Mouse (Mus musculus): Measurements from ENCODE around the gene B830017H08Rik. TPM values are rescaled to one million over a fixed set of nuclear protein-coding genes. Genes with fewer than 3 reads are reported as not detected.

Gene B830017H08Rik
- polyA plus RNA-seq, 1 experiment from 2014 or later = 2.4 TPM

DNA sequence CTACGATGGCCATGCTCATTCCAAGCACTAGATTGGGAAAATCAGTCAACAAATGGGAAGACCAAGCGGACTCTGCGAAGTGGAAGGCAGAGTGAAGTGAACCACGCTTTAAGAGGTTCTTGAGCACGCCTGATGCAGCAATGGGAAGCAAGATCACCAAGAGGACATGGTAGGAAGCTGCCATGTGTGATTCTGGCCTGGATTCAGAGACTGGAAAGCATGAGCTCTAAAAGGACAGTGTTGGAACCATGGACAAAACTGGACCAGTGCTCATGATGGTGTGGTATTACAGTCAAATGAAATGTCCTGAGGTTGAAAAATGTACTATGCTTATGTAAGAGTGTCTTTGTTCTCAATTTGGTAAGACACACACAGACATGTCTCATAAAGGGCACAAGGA is 18.4 kb downstream of the B830017H08Rik start:
- no peaks in the 10 kb centered on the region for H3K27me3 ChIP-seq (ENCODE audit: control insufficient read depth, insufficient read depth, low read length)
- whole genome bisulfite sequencing = 96% methylated on average over 5 of the region's 5 CpGs
- H3K4me2 ChIP-seq (ENCODE audit: low read length) = no peak overlapping the region
- H3K9me3 ChIP-seq (ENCODE audit: control insufficient read depth, low read length) = no peaks in the 10 kb centered on the region
- no peak overlapping the region for H3K4me3 ChIP-seq (replicated peaks; ENCODE audit: low read depth, low read length)
- H3K36me3 ChIP-seq (ENCODE audit: control insufficient read depth, insufficient read depth, low read length) = peaks cover 87% of the 10 kb centered on the region
- ATAC-seq (ENCODE audit: low FRiP score, low TSS enrichment) (no peak), DNase-seq (no peak)
- H3K4me1 ChIP-seq (ENCODE audit: control insufficient read depth, insufficient read depth, low read length) = no peaks in the 10 kb centered on the region
- no peak overlapping the region for H3K9ac ChIP-seq (replicated peaks; ENCODE audit: low read length)
- H3K27ac ChIP-seq (replicated peaks; ENCODE audit: low read depth, low read length) = no peak overlapping the region

GRCm38 (mm10) chr16:17851860-17852259 is 18.9 kb downstream of the B830017H08Rik start:
- no peak overlapping the region for H3K9ac ChIP-seq (replicated peaks; ENCODE audit: low read length)
- peaks cover 87% of the 10 kb centered on the region for H3K36me3 ChIP-seq (ENCODE audit: control insufficient read depth, insufficient read depth, low read length)
- H3K27ac ChIP-seq (replicated peaks; ENCODE audit: low read depth, low read length) = no peak overlapping the region
- DNase-seq (no peak), ATAC-seq (ENCODE audit: low FRiP score, low TSS enrichment) (no peak)
- H3K27me3 ChIP-seq (ENCODE audit: control insufficient read depth, insufficient read depth, low read length) = no peaks in the 10 kb centered on the region
- no peak overlapping the region for H3K4me3 ChIP-seq (replicated peaks; ENCODE audit: low read depth, low read length)
- WGBS = 98% methylated on average over 1 of the region's 1 CpGs
- no peaks in the 10 kb centered on the region for H3K9me3 ChIP-seq (ENCODE audit: control insufficient read depth, low read length)
- H3K4me1 ChIP-seq (ENCODE audit: control insufficient read depth, insufficient read depth, low read length) = no peaks in the 10 kb centered on the region
- no peak overlapping the region for H3K4me2 ChIP-seq (ENCODE audit: low read length)

GRCm38 (mm10) chr16:17853263-17853662 is 20.3 kb downstream of the B830017H08Rik start:
- no peaks in the 10 kb centered on the region for H3K4me1 ChIP-seq (ENCODE audit: control insufficient read depth, insufficient read depth, low read length)
- H3K4me2 ChIP-seq (ENCODE audit: low read length) = no peak overlapping the region
- H3K9me3 ChIP-seq (ENCODE audit: control insufficient read depth, low read length) = no peaks in the 10 kb centered on the region
- H3K36me3 ChIP-seq (ENCODE audit: control insufficient read depth, insufficient read depth, low read length) = peaks cover 87% of the 10 kb centered on the region
- 91% methylated on average over 2 of the region's 2 CpGs for WGBS
- ATAC-seq (ENCODE audit: low FRiP score, low TSS enrichment) (no peak), DNase-seq (no peak)
- no peaks in the 10 kb centered on the region for H3K27me3 ChIP-seq (ENCODE audit: control insufficient read depth, insufficient read depth, low read length)
- H3K9ac ChIP-seq (replicated peaks; ENCODE audit: low read length) = no peak overlapping the region
- H3K27ac ChIP-seq (replicated peaks; ENCODE audit: low read depth, low read length) = no peak overlapping the region
- no peak overlapping the region for H3K4me3 ChIP-seq (replicated peaks; ENCODE audit: low read depth, low read length)

DNA sequence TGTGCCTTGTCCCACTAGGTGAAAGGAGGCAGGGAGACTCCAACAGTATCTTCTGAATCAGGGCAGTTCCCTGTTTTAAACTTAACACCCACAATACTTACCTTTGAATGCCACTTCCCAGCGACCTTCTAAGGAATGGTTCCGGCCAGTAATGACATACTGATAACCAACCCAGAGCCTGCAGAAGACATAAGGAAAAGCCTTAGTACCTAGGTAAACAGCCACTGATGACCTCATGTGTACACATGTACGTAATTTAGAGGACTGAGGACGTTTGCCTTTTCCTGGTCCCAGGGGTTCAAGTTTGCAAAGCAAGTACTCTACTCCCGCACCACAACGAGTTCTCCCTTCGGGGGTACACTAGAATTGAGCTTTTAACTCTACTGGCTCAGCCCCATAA is 24.2 kb downstream of the B830017H08Rik start:
- DNase-seq = no peak
- no peak for ATAC-seq (ENCODE audit: low FRiP score, low TSS enrichment)
- no peaks in the 10 kb centered on the region for H3K27me3 ChIP-seq (ENCODE audit: control insufficient read depth, insufficient read depth, low read length)
- H3K9me3 ChIP-seq (ENCODE audit: control insufficient read depth, low read length) = no peaks in the 10 kb centered on the region
- H3K4me2 ChIP-seq (ENCODE audit: low read length) = no peak overlapping the region
- H3K4me1 ChIP-seq (ENCODE audit: control insufficient read depth, insufficient read depth, low read length) = 0 out of 2 replicates have a peak, but pooled peaks cover 3% of the 10 kb centered on the region
- no peak overlapping the region for H3K4me3 ChIP-seq (replicated peaks; ENCODE audit: low read depth, low read length)
- 93% methylated on average over 7 of the region's 7 CpGs for WGBS
- peaks cover 74% of the 10 kb centered on the region for H3K36me3 ChIP-seq (ENCODE audit: control insufficient read depth, insufficient read depth, low read length)
- H3K27ac ChIP-seq (replicated peaks; ENCODE audit: low read depth, low read length) = no peak overlapping the region
- no peak overlapping the region for H3K9ac ChIP-seq (replicated peaks; ENCODE audit: low read length)

DNA sequence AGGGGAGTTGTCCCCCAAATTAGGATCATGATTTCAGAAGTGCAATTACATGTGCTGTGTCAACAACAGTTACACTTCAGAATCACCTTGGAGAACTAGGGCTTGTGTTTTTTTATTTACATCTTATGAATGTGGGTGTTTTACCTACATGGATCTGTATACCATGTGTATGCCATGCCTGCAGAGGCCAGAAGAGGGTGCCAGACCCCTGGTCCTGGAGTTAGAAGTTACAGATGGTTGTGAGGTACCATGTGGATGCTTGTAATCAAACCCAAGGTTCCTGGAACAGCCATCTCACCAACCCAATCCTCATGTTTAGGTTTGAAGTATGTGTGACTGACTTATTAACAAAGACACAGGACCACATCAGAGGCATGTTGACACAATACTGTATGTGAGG is 25.7 kb downstream of the B830017H08Rik start:
- DNase-seq (peak; percentile 61), ATAC-seq (ENCODE audit: low FRiP score, low TSS enrichment) (no peak)
- Histone ChIP-seq H3K27me3 (ENCODE audit: control insufficient read depth, insufficient read depth, low read length) (no peaks in the 10 kb centered on the region), H3K4me2 (ENCODE audit: low read length) (no peak overlapping the region), H3K36me3 (ENCODE audit: control insufficient read depth, insufficient read depth, low read length) (peaks cover 62% of the 10 kb centered on the region), H3K27ac (replicated peaks; ENCODE audit: low read depth, low read length) (no peak overlapping the region), H3K4me1 (ENCODE audit: control insufficient read depth, insufficient read depth, low read length) (peaks cover 7% of the 10 kb centered on the region; the same call in 1 of the 2 replicates), H3K9me3 (ENCODE audit: control insufficient read depth, low read length) (no peaks in the 10 kb centered on the region), H3K9ac (replicated peaks; ENCODE audit: low read length) (no peak overlapping the region), H3K4me3 (replicated peaks; ENCODE audit: low read depth, low read length) (no peak overlapping the region)

GRCm38 (mm10) chr16:17865293-17865692 is 32.4 kb downstream of the B830017H08Rik start:
- ATAC-seq (ENCODE audit: low FRiP score, low TSS enrichment) (no peak), DNase-seq (no peak)
- WGBS = 96% methylated on average over 2 of the region's 2 CpGs
- H3K27me3 ChIP-seq (ENCODE audit: control insufficient read depth, insufficient read depth, low read length) = no peaks in the 10 kb centered on the region
- peaks cover 7% of the 10 kb centered on the region; the same call in 1 of the 2 replicates for H3K4me1 ChIP-seq (ENCODE audit: control insufficient read depth, insufficient read depth, low read length)
- H3K27ac ChIP-seq (replicated peaks; ENCODE audit: low read depth, low read length) = no peak overlapping the region
- no peak overlapping the region for H3K9ac ChIP-seq (replicated peaks; ENCODE audit: low read length)
- no peak overlapping the region for H3K4me2 ChIP-seq (ENCODE audit: low read length)
- H3K36me3 ChIP-seq (ENCODE audit: control insufficient read depth, insufficient read depth, low read length) = peaks cover 28% of the 10 kb centered on the region
- H3K4me3 ChIP-seq (replicated peaks; ENCODE audit: low read depth, low read length) = no peak overlapping the region
- no peaks in the 10 kb centered on the region for H3K9me3 ChIP-seq (ENCODE audit: control insufficient read depth, low read length)

DNA sequence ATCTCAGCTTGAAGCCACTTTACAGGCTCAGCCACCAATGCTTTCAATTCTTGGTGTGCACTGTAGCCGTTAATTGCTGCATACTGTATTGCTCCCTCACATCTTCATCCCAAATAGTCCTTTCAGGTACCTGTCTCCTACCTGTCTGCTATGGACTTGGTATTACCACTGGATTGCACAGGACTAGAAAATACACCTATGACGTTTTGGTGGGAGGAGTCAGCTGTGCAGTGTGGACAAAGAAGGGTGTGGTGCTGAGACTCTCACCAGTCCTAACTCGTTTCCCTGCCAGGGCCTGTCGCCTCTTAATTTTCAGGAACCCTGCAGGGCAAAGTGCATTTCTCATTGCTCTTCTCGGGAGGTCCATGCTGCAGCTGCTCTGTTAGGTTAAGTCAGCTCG is 32.8 kb downstream of the B830017H08Rik start:
- DNase-seq = no peak
- no peaks in the 10 kb centered on the region for H3K9me3 ChIP-seq (ENCODE audit: control insufficient read depth, low read length)
- ATAC-seq (ENCODE audit: low FRiP score, low TSS enrichment) = no peak
- H3K4me1 ChIP-seq (ENCODE audit: control insufficient read depth, insufficient read depth, low read length) = peaks cover 7% of the 10 kb centered on the region; the same call in 1 of the 2 replicates
- H3K4me3 ChIP-seq (replicated peaks; ENCODE audit: low read depth, low read length) = no peak overlapping the region
- H3K4me2 ChIP-seq (ENCODE audit: low read length) = no peak overlapping the region
- H3K9ac ChIP-seq (replicated peaks; ENCODE audit: low read length) = no peak overlapping the region
- 80% methylated on average over 6 of the region's 6 CpGs for WGBS
- H3K27me3 ChIP-seq (ENCODE audit: control insufficient read depth, insufficient read depth, low read length) = no peaks in the 10 kb centered on the region
- H3K36me3 ChIP-seq (ENCODE audit: control insufficient read depth, insufficient read depth, low read length) = peaks cover 31% of the 10 kb centered on the region
- no peak overlapping the region for H3K27ac ChIP-seq (replicated peaks; ENCODE audit: low read depth, low read length)

GRCm38 (mm10) chr16:17871248-17871647 is 38.3 kb downstream of the B830017H08Rik start:
- Histone ChIP-seq H3K9ac (replicated peaks; ENCODE audit: low read length) (no peak overlapping the region), H3K4me1 (ENCODE audit: control insufficient read depth, insufficient read depth, low read length) (no peaks in the 10 kb centered on the region), H3K27me3 (ENCODE audit: control insufficient read depth, insufficient read depth, low read length) (no peaks in the 10 kb centered on the region), H3K36me3 (ENCODE audit: control insufficient read depth, insufficient read depth, low read length) (peaks cover 39% of the 10 kb centered on the region), H3K9me3 (ENCODE audit: control insufficient read depth, low read length) (no peaks in the 10 kb centered on the region), H3K4me2 (ENCODE audit: low read length) (no peak overlapping the region), H3K4me3 (replicated peaks; ENCODE audit: low read depth, low read length) (no peak overlapping the region), H3K27ac (replicated peaks; ENCODE audit: low read depth, low read length) (no peak overlapping the region)
- ATAC-seq (ENCODE audit: low FRiP score, low TSS enrichment) (no peak), DNase-seq (no peak)
- 92% methylated on average over 5 of the region's 5 CpGs for WGBS

DNA sequence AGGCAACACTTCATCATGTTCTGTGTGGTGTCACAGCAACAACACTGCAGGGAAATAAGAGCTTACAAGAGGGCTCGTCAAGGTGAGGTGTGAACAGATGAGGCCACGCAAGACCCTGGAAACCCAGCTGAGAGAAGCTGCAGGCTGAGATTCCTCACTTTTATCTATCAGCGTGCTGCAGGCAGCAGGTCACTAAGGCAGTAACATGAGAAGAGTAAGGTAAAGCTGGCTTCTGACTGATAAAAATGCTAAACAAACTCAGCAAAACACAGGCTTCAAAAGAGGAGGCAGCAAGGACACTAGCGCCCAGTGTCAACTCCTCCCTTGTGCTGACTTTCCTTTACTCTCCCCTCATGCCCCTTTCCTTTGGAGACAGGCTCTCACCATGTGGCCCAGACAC is 40.1 kb downstream of the B830017H08Rik start:
- H3K27me3 ChIP-seq (ENCODE audit: control insufficient read depth, insufficient read depth, low read length) = no peaks in the 10 kb centered on the region
- ATAC-seq (ENCODE audit: low FRiP score, low TSS enrichment) (no peak), DNase-seq (no peak)
- no peaks in the 10 kb centered on the region for H3K9me3 ChIP-seq (ENCODE audit: control insufficient read depth, low read length)
- H3K4me2 ChIP-seq (ENCODE audit: low read length) = no peak overlapping the region
- no peak overlapping the region for H3K4me3 ChIP-seq (replicated peaks; ENCODE audit: low read depth, low read length)
- 77% methylated on average over 4 of the region's 4 CpGs for WGBS
- H3K4me1 ChIP-seq (ENCODE audit: control insufficient read depth, insufficient read depth, low read length) = no peaks in the 10 kb centered on the region
- H3K9ac ChIP-seq (replicated peaks; ENCODE audit: low read length) = no peak overlapping the region
- peaks cover 39% of the 10 kb centered on the region for H3K36me3 ChIP-seq (ENCODE audit: control insufficient read depth, insufficient read depth, low read length)
- no peak overlapping the region for H3K27ac ChIP-seq (replicated peaks; ENCODE audit: low read depth, low read length)
